Mouse (Mus musculus) T-helper 17 cell (primary cell): Measurements from ENCODE around the gene Tfap2a.

Experiments used
- in situ Hi-C, 2 experiments: fragments of 300-600 bp; cut with MboI, MseI; formaldehyde crosslinking; loops; 1 replicate in 1 of 2; 2 replicates in 1 of 2; pipeline ENCODE4 v1.15.1; 2025; ENCODE audit warnings: high pct_unique_total_duplicates in 2 of 2

Gene Tfap2a

GRCm38 (mm10) chr13:40716771-40717716, 21.1 kb downstream of the Tfap2a start:
- in situ Hi-C loops: loop anchor here in 1 of 2 experiments (10.0 kb wide), 1 partner anchor 1782 kb away; no protein-coding TSS in a partner anchor

DNA sequence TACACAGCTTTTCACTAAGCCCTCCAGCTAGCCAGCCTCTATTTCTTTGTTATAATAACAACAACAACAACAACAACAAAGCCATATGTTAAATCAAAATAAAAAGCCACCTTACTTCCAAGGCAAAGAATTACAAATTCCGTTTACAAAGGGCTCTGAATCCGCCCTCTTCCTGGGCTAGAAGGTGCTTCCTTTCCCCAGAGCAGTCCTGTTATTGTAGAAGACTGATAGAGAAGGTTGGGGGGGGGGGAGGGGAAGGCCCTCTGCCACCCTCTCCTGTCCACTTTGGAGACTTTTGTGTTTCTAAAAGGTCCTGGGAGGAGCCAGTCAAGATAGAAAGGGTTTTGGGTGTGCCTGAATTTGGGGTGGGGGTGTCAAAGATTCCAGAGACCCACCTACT, 23.6 kb downstream of the Tfap2a start:
- in situ Hi-C loops: loop anchor here in 1 of 2 experiments (10.0 kb wide), 1 partner anchor 1780 kb away; no protein-coding TSS in a partner anchor

DNA sequence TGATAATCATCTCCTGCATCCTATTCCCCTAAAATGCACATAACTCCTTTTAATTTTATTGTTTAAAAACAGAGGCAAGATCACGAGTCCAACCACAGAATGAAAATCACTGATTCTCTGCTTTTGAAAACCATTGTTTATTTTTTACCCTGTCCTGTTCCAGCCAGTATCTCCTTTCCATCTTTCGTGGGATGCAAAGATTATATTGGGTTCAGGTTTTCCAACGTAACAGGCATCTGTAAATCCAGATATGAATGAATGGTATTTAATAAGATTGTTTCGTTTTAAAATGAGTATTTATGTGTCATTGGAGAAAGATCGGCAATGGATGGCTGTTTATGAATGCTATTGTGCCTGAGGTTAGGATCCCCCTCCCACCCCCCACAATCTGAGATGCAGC, 24.5 kb downstream of the Tfap2a start:
- in situ Hi-C loops: loop anchor here in 1 of 2 experiments (10.0 kb wide), 1 partner anchor 1779 kb away; no protein-coding TSS in a partner anchor

GRCm38 (mm10) chr13:40713241-40713640, 24.9 kb downstream of the Tfap2a start:
- in situ Hi-C loops: loop anchor here in 1 of 2 experiments (10.0 kb wide), 1 partner anchor 1778 kb away; no protein-coding TSS in a partner anchor

- in situ Hi-C loops: loop anchor here in 1 of 2 experiments (10.0 kb wide), 1 partner anchor 1778 kb away; no protein-coding TSS in a partner anchor
These were observed 25.7 kb downstream of the Tfap2a start for GRCm38 (mm10) chr13:40712526-40712832.

DNA sequence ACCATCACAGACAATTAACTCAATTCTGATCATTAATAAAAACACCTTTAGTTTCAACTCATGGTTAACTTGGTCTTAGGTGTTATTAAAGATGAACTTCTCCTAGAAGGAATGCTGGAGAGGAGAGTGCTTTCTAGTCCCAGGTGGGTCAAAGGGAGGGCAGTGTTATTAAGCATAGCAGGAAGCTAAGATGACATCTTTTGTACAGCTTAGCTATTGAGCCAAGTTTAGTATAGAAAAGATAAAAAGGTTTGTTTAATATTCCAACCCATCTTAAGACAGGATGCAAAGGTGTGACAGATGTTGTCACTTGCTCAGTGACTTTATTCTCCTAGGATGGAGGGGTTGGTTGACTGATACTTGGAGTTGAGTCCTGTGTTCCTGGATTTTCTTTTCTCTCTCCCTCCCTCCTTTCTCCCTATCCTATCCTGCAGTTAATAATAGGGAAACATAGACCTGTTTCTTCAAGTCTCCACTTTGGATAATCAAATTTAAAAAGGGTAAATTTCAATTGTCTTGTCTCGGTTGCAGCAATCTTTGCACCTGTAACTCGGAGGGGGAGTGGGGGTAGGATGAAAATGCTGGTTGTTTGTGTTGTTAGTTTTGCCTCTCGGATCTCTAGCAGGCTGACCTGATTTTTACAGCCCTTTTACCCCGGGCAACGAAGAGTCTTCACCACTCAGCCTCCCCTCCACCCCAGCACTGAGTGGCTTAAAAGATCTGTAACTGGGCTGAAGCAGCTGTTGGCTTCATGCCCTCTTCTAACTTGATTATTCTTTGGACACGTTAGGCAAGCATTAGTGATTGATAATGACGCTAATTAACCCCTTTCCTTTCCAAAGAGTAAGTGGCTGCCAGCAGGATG, 26.3 kb downstream of the Tfap2a start:
- in situ Hi-C loops: loop anchor here in 1 of 2 experiments (10.0 kb wide), 1 partner anchor 1777 kb away; no protein-coding TSS in a partner anchor

- in situ Hi-C loops: loop anchor here in 1 of 2 experiments (10.0 kb wide), 1 partner anchor 1775 kb away; no protein-coding TSS in a partner anchor
These were observed 28.2 kb downstream of the Tfap2a start for GRCm38 (mm10) chr13:40710062-40710342.

DNA sequence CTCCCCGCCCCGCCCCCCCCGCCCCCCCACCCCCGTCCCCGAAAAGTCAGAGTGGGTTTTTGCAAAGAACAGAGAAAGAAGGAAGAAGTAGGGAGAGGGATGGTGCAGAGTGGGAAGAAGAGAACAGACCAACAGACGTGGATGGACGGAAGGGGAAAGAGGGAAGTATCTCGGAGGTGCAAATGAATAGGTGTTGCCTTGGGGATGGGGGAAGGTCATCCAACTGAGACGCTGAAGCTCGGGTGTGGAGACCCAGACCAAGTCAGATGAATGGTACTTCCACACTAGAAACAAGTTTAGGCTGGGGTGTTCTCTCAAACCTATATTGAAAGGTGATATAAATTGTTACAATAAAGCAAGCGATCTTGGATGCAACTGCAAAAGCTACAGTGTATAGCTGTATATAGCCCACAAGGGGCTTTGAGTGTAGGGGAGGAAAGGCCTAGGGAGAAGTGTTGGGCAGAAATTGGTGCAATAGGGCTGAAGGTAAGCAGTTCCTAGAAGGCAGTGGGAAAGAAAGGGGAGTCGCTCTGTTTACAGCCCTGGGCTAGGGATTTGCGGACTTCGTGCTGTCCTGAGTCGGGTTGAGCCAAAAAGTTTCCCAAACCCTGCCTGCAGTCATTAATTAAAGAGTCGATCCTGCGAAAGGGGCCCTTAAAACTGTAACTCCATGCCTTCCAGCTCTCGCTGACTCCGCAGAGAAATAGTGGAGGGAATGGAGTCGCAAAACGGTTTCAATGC, 28.7 kb downstream of the Tfap2a start:
- in situ Hi-C loops: loop anchor here in 1 of 2 experiments (10.0 kb wide), 1 partner anchor 1775 kb away; no protein-coding TSS in a partner anchor

DNA sequence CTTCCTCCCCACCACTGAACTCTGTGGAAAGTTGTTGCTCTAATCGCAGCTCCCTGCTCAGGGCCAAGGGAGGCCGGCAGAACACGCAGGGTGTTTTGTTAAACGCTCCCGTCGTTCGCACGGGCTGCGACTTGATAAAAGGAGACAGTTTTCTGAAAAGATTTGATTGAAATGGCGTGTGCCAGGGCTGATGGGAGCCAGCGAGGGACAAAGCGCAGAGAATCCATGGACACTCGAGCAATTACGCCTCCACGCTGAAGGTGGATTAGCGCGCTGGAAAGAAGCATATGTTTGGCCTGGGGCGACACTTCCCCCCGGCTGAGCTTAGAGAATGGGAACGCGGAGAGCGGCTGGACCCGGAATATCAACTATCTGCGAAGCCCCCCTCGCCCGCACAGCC, 29.3 kb downstream of the Tfap2a start:
- in situ Hi-C loops: no loop called here

- in situ Hi-C loops: no loop called here
These were observed 29.9 kb downstream of the Tfap2a start for GRCm38 (mm10) chr13:40708271-40708670.

- in situ Hi-C loops: no loop called here
These were observed 30.5 kb downstream of the Tfap2a start for GRCm38 (mm10) chr13:40707646-40708045.

GRCm38 (mm10) chr13:40706612-40707011, 31.6 kb downstream of the Tfap2a start:
- in situ Hi-C loops: no loop called here

DNA sequence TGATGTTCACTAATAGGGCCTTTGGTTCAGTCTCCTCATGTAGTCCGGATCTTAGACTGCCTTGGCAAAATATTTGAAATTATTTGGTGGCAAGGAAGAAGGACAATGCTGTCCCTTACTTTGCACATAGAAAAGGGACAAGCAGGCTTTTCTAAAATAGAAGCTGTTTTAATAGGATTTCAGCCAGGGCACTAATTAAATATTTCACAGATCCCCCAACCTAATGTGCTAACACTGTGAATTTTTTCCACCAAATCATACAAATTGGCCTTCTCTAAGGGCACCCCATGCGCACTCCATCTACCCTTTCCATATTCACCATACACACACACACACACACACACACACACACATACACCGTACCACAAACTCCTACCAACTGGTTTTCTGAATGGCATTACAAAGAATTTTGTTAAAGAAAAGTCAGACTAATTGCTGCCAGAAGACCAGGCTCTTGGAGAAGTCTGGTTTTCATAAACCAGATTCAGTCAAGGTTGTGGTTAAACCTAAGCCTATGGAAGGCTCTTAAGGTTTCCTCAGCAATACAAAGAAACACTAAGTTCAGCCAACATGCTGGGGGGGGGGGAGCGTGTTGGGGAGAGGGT, 32.3 kb downstream of the Tfap2a start:
- in situ Hi-C loops: no loop called here

DNA sequence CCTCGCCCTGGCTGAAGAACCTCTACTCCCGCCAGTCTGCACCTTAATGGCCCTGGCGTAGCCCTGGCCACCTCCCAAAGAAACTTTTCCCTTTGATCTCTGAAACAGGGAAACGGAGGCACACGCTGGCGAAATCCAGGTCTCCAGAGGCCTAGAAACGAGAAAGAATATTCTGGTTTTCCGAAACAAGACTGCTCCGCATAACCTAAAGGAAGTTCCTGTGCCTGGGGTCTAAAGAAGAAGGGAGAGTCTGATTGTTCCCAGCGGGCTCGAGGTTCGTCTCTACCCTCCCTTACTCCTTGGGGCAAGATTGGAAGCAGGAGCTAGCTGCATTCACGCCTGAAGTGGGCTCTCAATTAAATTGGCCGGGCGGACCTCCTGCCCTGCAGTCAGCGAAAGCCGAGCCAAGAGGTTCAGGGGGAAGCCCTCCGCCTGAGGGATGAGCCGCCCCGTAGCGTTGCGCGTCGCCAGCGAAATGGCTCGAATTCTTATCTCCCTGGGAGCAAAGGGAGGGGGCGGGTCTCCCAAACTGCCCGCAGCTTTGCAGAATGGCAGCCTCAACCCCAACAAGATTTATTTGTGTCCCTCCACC, 33.2 kb downstream of the Tfap2a start:
- in situ Hi-C loops: loop anchor here in 1 of 2 experiments (5.0 kb wide), 1 partner anchor 82 kb away; no protein-coding TSS in a partner anchor

DNA sequence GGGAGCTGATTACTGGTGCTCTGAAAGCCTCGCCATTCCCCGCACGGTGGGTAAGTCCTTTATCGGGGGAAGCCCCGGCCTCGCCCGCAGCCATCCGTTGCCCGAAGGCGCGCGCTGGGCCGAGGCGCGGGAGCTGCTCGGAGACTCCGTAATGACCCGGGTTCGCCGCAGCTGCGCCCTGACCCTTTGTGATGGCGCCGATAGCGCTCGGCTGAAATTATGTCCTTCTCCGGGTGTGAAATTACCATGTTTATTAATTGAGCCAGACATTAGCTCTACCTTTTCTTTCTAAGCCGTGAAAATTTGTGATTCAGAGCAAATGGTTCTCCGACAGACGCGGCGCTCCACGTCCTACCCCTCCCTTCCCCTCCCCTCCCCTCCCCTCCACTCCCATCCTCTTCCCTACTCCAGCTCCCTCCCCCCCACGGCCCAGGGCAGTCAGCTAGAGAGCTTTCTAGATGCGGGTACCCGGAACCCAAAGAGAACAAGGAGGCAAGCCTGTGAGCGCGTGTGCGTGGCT, 34.1 kb downstream of the Tfap2a start:
- in situ Hi-C loops: loop anchor here in 1 of 2 experiments (5.0 kb wide), 1 partner anchor 83 kb away; no protein-coding TSS in a partner anchor

DNA sequence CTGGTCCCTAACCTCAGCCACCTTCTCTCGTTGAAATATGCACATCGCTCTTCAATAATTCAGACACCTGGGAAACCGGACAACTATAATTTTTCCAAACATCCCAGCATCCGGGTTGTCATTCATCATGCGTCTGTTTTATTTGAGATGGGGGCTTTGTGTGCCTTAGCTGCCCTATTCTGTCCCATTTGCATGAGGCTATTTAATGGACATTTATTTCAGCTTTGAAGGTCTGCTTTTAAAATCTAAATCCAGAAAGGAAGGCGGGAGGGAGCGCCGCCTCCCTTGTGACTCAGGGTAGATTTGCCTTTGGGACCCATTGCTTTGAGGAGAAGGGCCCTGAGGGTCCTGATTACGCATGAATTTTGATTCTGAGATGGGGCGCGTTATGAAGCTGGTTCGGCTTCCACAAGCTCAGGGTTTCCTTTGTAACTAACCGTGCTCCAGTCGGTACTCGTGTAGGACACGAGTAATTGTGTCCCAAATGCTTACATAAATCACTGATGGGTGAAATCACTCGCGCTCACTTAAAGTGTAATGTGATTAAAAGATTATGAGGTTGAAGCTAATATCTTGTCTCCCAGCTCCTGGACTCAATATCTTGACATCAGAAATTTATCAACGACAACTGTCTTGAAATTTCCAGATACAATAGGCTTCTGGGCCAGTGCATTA, 34.9 kb downstream of the Tfap2a start:
- in situ Hi-C loops: loop anchor here in 1 of 2 experiments (5.0 kb wide), 1 partner anchor 84 kb away; no protein-coding TSS in a partner anchor

GRCm38 (mm10) chr13:40702361-40703122, 35.6 kb downstream of the Tfap2a start:
- in situ Hi-C loops: loop anchor here in 1 of 2 experiments (5.0 kb wide), 1 partner anchor 85 kb away; no protein-coding TSS in a partner anchor

GRCm38 (mm10) chr13:40701691-40702090, 36.5 kb downstream of the Tfap2a start:
- in situ Hi-C loops: loop anchor here in 1 of 2 experiments (5.0 kb wide), 1 partner anchor 86 kb away; no protein-coding TSS in a partner anchor
